Mouse (Mus musculus) embryonic fibroblast, embryonic 13.5 days (primary cell): Measurements from ENCODE around the gene 1700018F24Rik. TPM values are rescaled to one million over a fixed set of nuclear protein-coding genes. Genes with fewer than 3 reads are reported as not detected.
"Not testable (repeated sequence)": the region's sequence is repeated elsewhere in the genome, so short reads cannot be mapped to it uniquely, and the experiment has no call there.

ENCODE experiments used
- H3K27ac ChIP-seq: 2 replicates; pipeline ENCODE4 v1.5.1; 2012; ENCODE audit warnings: low read length, control low read depth, inconsistent platforms; ENCODE audit not compliant: insufficient read depth
- H3K4me1 ChIP-seq: 2 replicates; pipeline ENCODE4 v1.6.1; 2011; ENCODE audit warnings: low read length; ENCODE audit not compliant: control insufficient read depth, insufficient read depth
- H3K4me3 ChIP-seq: 2 replicates; pipeline ENCODE4 v1.5.1; 2011; ENCODE audit warnings: mild to moderate bottlenecking, control low read depth, low read length; ENCODE audit not compliant: insufficient read depth
- CTCF ChIP-seq: IDR thresholded peaks from 2 replicates; pipeline ENCODE4 v1.5.1; 2011; ENCODE audit warnings: mild to moderate bottlenecking, control low read depth, low read length, moderate library complexity, borderline replicate concordance; ENCODE audit not compliant: insufficient read depth
- POLR2A ChIP-seq: IDR thresholded peaks from 2 replicates; pipeline ENCODE4 v1.6.1; 2011; ENCODE audit warnings: low read depth, mild to moderate bottlenecking, control low read depth, low read length, moderate library complexity
- polyA plus RNA-seq: library from polyadenylated mRNA; stranded (reverse); fragments of >200 nt; gene quantifications from 2 replicates; pipeline ENCODE4 v1.2.4, GENCODE M21; 2011; ENCODE audit warnings: low read depth; ENCODE audit not compliant: missing spikeins, insufficient read length

1700018F24Rik gene
- polyA plus RNA-seq, 1 experiment, result not detected

DNA sequence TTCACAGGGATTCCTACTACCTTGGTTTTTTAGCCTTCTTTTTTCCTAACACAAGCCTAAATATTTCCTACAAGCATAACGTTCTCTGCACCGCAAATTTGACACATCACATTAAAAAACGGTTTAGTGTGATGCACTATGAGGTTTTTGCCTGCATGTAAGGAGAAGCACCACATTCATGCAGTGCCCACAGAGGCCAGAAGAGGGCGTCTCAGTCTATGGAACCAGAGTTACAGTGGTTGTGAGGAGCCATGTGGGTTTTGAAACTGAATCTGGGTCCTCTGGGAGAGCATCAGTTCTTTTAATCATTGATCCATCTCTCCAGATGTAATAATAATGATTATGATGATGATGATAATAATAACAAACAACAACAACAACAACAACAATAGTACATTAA, 1.2 kb upstream of the 1700018F24Rik start:
- TF ChIP-seq CTCF (no peak), POLR2A (no peak)
- Histone ChIP-seq H3K4me1 (no peaks in the 10 kb centered on the region), H3K4me3 (no peak overlapping the region), H3K27ac (no peak overlapping the region)

DNA sequence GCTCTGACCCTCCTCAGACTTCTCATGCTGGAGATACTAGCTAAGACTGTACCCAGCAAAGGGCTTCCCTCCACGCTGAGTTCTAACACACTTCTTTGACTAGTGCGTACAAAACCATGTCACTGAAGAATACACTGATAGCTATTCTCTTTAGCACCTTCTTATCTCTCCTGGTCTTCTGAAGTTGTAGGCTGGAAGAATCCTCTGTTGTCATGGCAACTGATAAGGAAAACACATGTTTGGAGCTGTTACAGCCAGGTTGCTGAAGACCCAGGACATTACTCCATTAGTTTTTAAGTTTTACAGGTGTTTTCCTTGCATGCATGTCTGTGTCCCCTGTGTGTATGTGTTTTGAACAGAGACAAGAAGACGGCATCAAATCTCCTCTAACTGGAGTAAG, 11.4 kb downstream of the 1700018F24Rik start:
- H3K4me1 ChIP-seq, H3K27ac ChIP-seq, H3K4me3 ChIP-seq: not testable (repeated sequence)

DNA sequence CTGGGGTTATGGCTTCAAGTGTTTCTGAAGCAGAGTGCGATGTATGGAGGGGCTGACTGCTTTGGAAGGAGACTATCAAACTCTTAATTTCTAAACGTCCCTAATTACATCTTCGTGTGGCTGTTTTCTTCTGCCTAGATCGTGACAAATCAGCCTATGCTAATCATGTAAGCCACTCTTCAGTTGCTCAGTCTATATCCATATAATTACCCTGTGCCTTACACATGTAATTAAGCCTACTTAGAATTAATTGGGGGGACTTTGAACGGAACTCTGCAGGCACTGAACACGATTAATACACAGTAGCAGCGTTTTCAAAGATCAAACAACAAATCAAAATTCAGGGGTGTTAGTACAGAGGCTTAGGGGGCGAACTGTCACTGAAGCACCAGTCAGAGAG, 15.1 kb downstream of the 1700018F24Rik start:
- no peak for TF ChIP-seq CTCF
- no peak for TF ChIP-seq POLR2A

DNA sequence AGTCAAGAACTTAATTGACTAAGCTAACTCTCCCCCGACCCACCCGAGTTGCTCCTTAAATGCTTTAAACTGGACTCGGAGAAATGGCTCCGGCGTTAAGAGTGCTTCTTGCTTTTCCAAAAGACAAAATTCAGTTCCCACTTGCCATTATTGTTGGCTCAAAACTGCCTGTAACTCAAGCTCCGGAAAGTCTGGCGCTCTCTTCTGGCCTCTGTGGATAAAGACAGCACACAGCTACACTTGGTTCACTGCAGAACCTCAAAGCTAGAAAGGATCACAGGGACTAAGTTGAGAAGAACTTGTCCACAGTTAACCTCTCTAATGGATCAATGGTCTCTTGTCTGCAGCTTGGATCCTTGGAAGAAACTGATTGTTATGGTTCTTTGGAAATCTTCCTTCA, 15.9 kb downstream of the 1700018F24Rik start:
- TF ChIP-seq CTCF (no peak), POLR2A (no peak)
- Histone ChIP-seq H3K4me3 (no peak overlapping the region), H3K27ac (no peak overlapping the region), H3K4me1 (no peaks in the 10 kb centered on the region)

More for the DNA sequence above, 15.1 kb downstream of the 1700018F24Rik start:
- no peaks in the 10 kb centered on the region for H3K4me1 ChIP-seq
- H3K4me3 ChIP-seq, result no peak overlapping the region
- H3K27ac ChIP-seq, result no peak overlapping the region

- Histone ChIP-seq H3K4me3 (no peak overlapping the region), H3K27ac (no peak overlapping the region), H3K4me1 (no peaks in the 10 kb centered on the region)
- TF ChIP-seq POLR2A, result no peak
- no peak for TF ChIP-seq CTCF
Observed at GRCm38 (mm10) chr5:145059524-145059923, 16.7 kb downstream of the 1700018F24Rik start.

- Histone ChIP-seq H3K4me3 (no peak overlapping the region), H3K27ac (no peak overlapping the region), H3K4me1 (no peaks in the 10 kb centered on the region)
- TF ChIP-seq POLR2A (no peak), CTCF (no peak)
Observed at GRCm38 (mm10) chr5:145064765-145065340, 22.1 kb downstream of the 1700018F24Rik start.

DNA sequence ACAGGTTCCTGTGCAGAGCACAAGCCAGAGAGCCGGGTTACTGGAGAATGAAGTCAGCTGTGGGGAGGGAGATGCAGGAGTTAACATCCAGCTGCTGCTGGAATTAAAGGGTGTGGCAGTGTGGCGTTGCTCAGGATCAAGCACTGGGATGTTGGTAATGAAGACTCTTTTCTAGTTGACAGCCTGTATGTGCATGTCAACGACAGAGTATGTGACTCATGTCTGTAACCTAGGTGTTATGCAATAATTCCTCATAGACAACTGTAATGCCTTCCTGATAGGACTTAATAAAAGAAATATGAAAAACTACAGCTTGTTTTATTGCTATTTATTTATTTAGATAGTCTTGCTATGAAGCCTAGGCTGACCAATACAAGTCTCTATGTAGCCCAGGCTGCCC, 26.1 kb downstream of the 1700018F24Rik start:
- no peak overlapping the region for H3K4me3 ChIP-seq
- no peaks in the 10 kb centered on the region for H3K4me1 ChIP-seq
- H3K27ac ChIP-seq, result no peak overlapping the region
- TF ChIP-seq POLR2A, result no peak
- TF ChIP-seq CTCF, result no peak

GRCm38 (mm10) chr5:145069707-145070106, 26.9 kb downstream of the 1700018F24Rik start:
- Histone ChIP-seq H3K4me1 (no peaks in the 10 kb centered on the region), H3K27ac (no peak overlapping the region), H3K4me3 (no peak overlapping the region)
- TF ChIP-seq CTCF, result peak; percentile 73; the same call in 1 of the 2 replicates
- TF ChIP-seq POLR2A, result no peak

DNA sequence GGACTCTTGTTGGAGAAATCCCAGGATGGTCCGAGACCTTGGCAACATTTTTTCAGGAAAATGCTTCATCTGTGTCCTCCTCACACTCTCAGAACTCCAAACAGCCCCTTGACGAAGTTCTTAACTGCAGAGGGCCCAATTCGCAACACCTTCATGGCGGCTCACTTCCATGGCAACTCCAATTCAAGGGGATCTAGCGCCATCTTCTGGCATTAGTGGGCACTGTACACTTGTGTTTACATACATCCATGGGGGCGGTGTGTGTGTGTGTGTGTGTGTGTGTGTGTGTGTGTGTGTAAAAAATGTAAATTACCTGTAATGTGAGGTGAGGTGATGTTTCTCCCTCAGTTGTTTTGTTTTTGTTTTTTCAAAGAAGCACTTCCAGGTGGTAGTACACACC, 28.6 kb downstream of the 1700018F24Rik start:
- no peak overlapping the region for H3K27ac ChIP-seq

DNA sequence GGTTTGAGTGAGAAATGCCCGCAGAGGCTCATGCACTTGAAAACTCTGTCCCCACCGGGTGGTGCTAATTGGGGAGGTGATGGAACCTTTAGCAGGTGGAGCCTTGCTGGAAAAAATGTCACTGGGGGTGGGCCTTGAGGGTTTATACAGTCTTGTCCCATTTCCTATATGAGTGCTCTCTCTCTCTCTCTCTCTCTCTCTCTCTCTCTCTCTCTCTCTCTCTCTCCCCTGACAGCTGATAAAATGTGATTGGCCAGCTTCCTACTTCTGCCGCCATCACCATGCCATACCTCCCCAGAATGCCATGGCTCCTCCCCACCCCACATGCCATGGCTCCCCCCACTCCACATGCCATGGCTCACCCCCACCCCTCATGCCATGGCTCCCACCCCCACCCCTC, 32.3 kb downstream of the 1700018F24Rik start:
- H3K4me3 ChIP-seq, result no peak overlapping the region
- no peaks in the 10 kb centered on the region for H3K4me1 ChIP-seq
- no peak for TF ChIP-seq CTCF
- no peak for TF ChIP-seq POLR2A
- no peak overlapping the region for H3K27ac ChIP-seq

More for the DNA sequence above, 28.6 kb downstream of the 1700018F24Rik start:
- Histone ChIP-seq H3K4me3 (no peak overlapping the region), H3K4me1 (no peaks in the 10 kb centered on the region)
- no peak for TF ChIP-seq POLR2A
- TF ChIP-seq CTCF, result no peak
